Mouse (Mus musculus): ENCODE measurements around the gene Prrg3. TPM values are rescaled to one million over a fixed set of nuclear protein-coding genes. Genes with fewer than 3 reads are reported as not detected.

The Prrg3 gene
- polyA plus RNA-seq (2014; fragmentation: Nextera tagmentation; extraction: Ambion mirVana): 12.0 and 13.9 TPM in 2 replicates

DNA sequence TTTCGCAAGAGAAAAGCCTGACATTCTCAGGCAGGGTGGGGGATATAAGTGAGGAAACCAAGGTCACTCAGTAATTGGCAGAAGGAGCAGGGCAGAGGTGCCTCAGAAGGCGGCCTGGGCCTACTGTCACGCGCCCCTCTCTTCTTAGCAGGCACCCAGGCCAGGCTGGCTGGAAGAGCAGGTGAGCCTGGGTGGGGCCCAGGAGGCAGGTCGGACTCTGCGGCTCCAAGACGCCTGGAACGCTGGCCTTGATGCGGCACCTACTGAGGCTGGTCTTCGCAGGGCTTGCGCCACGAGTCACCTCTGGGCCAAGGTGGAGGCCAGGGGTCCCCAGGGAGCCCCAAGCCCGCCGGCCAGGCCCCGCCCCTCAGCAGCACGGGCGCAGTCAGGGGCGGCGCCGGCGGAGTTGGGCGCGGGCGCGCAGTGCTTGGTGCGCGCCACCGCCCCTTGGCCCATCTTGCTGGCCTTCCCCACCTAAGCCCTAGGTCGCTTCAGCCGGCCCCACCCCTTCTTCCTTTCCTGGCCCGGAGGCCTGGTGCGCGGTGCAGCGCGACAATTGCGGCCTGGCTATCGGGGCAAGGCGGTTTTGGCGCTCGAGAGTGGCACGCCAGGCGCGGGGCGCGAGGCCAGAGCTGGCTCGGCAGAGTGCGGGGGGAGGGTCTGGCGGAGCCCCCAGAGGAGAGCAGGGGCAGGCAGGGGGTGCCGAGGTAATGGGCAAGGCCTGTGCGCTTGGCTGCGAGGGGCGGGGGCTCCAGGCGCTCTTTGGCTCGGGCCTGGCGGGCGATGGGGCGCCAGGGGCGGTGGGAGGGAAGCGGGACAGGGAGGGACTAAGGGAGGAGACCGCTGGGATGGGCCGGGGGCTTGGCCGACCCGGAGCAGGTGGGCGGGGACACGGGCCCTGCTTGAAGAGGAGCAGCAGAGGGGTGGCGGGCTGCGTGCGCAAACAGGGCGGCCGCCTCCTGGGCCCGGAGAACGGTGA, at the start of gene Prrg3:
Gene Prrg3 (plus strand): TSS at position 552 of the 979 bp plus-strand sequence.
- 0 out of 2 replicates have a peak within 1 kb of the TSS, but pooled peaks have one; percentile 21 for H3K27ac ChIP-seq (ENCODE audit: low read length)

DNA sequence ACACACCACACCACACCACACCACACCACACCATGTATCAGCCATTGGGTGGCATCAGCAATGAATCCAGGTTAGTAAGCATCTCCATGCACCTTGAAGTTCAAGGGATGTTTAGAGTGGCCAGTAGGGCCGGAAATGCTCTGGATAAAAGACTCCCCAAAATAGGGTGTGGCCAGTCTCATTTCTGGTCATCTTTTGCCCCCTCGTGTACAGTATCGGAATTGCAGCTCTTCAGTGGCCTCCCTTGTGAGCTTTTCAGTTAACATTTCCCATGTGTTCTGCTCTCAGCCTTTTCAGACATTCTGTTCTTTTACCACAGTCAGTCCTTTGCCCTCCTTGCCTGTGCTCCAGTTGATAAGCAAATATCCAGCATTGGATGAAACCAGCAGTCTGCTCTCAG, 15.8 kb upstream of the Prrg3 start:
- H3K9me3 ChIP-seq (ENCODE audit: control insufficient read depth, low read depth, low read length): no peaks in the 10 kb centered on the region
- H3K36me3 ChIP-seq (ENCODE audit: control insufficient read depth, insufficient read depth, low read length): no peaks in the 10 kb centered on the region
- no peak overlapping the region for H3K4me3 ChIP-seq (ENCODE audit: low read depth, low read length)
- WGBS: 13% methylated on average over 3 of the region's 3 CpGs
- H3K9ac ChIP-seq (replicated peaks; ENCODE audit: low read depth, low read length): no peak overlapping the region
- no peaks in the 10 kb centered on the region for H3K27me3 ChIP-seq (ENCODE audit: control insufficient read depth, insufficient read depth, low read length)
- no peak for ATAC-seq (ENCODE audit: insufficient number of reproducible peaks, insufficient read depth, low FRiP score, low read depth)
- no peak overlapping the region for H3K27ac ChIP-seq (ENCODE audit: low read length)
- no peaks in the 10 kb centered on the region for H3K4me1 ChIP-seq (ENCODE audit: control insufficient read depth, insufficient read depth, low read length)
- H3K4me2 ChIP-seq (replicated peaks; ENCODE audit: low read depth, low read length): no peak overlapping the region

More for the DNA sequence above, at the start of gene Prrg3:
- no peaks in the 10 kb centered on the region for H3K9me3 ChIP-seq (ENCODE audit: control insufficient read depth, low read depth, low read length)
- no peaks in the 10 kb centered on the region for H3K27me3 ChIP-seq (ENCODE audit: control insufficient read depth, insufficient read depth, low read length)
- peak within 1 kb of the TSS; percentile 38; the same call in 1 of the 2 replicates for H3K9ac ChIP-seq (replicated peaks; ENCODE audit: low read depth, low read length)
- H3K36me3 ChIP-seq (ENCODE audit: control insufficient read depth, insufficient read depth, low read length): no peaks in the 10 kb centered on the region
- no peaks in the 10 kb centered on the region for H3K4me1 ChIP-seq (ENCODE audit: control insufficient read depth, insufficient read depth, low read length)
- peak within 1 kb of the TSS; percentile 49 for H3K4me2 ChIP-seq (replicated peaks; ENCODE audit: low read depth, low read length)
- 29% methylated on average over 65 of the region's 72 CpGs for WGBS
- ATAC-seq (ENCODE audit: insufficient number of reproducible peaks, insufficient read depth, low FRiP score, low read depth): peak; percentile 93
- peak within 1 kb of the TSS; percentile 42 for H3K4me3 ChIP-seq (ENCODE audit: low read depth, low read length)

DNA sequence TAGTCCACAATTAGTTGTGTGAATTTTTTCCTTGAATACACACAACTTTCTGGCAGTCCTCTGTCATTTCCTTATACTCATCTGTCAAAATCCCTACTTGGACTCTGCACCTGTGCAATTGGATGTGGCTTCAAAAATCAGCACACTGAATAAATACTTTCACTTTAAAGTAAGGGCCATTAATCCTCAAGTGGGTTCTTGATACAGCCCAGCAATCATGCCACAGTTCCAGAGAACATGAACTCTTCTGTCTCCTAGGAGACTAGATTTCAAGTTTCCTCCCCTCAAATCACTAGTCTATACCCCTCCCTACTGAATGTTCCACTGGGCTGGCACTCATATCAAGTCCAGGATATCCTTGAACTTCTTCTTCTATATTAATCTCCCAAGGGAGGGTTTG, 4.1 kb upstream of the Prrg3 start:
- Histone ChIP-seq H3K27ac (ENCODE audit: low read length) (no peak overlapping the region), H3K9me3 (ENCODE audit: control insufficient read depth, low read depth, low read length) (no peaks in the 10 kb centered on the region), H3K27me3 (ENCODE audit: control insufficient read depth, insufficient read depth, low read length) (no peaks in the 10 kb centered on the region), H3K4me3 (ENCODE audit: low read depth, low read length) (no peak overlapping the region), H3K36me3 (ENCODE audit: control insufficient read depth, insufficient read depth, low read length) (no peaks in the 10 kb centered on the region), H3K9ac (replicated peaks; ENCODE audit: low read depth, low read length) (no peak overlapping the region), H3K4me2 (replicated peaks; ENCODE audit: low read depth, low read length) (no peak overlapping the region), H3K4me1 (ENCODE audit: control insufficient read depth, insufficient read depth, low read length) (no peaks in the 10 kb centered on the region)
- no peak for ATAC-seq (ENCODE audit: insufficient number of reproducible peaks, insufficient read depth, low FRiP score, low read depth)

DNA sequence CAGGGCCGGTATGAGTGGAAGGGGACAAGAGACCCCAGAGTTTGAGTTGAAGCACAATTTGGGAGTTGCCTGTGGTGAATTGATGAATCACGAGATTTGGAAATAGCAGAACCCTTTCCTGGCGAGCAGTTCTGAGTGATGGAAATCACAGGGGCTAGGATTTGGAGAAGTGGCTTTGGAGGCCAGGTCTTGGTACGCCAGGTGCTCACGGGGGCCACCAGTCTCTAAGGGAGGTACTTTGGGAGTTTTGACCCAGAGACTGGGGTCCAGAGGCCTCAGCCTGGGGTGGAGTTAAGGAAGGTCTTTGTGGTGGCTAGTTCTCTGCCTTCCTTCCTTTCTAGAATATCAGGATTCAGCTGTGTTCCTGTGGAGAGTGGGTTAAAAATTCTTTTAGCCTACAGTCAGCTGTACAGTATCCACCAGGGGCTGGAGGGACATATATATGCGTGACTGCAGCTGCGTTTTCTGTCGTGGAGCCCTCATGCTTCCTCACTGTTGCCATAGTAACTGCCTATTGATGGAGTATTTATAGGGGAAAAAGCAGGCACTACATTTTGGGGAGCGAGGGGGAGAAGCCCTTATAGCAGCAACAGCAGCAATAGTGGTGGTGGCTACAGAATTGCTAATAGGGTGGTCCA, 970 bp downstream of the Prrg3 start:
- no peaks in the 10 kb centered on the region for H3K27me3 ChIP-seq (ENCODE audit: control insufficient read depth, insufficient read depth, low read length)
- no peaks in the 10 kb centered on the region for H3K36me3 ChIP-seq (ENCODE audit: control insufficient read depth, insufficient read depth, low read length)
- no peak overlapping the region for H3K27ac ChIP-seq (ENCODE audit: low read length)
- H3K4me2 ChIP-seq (replicated peaks; ENCODE audit: low read depth, low read length): peak overlapping the region; percentile 49
- peak overlapping the region; percentile 38; the same call in 1 of the 2 replicates for H3K9ac ChIP-seq (replicated peaks; ENCODE audit: low read depth, low read length)
- ATAC-seq (ENCODE audit: insufficient number of reproducible peaks, insufficient read depth, low FRiP score, low read depth): no peak
- peak overlapping the region; percentile 42 for H3K4me3 ChIP-seq (ENCODE audit: low read depth, low read length)
- no peaks in the 10 kb centered on the region for H3K4me1 ChIP-seq (ENCODE audit: control insufficient read depth, insufficient read depth, low read length)
- 29% methylated on average over 9 of the region's 9 CpGs for WGBS
- H3K9me3 ChIP-seq (ENCODE audit: control insufficient read depth, low read depth, low read length): no peaks in the 10 kb centered on the region

DNA sequence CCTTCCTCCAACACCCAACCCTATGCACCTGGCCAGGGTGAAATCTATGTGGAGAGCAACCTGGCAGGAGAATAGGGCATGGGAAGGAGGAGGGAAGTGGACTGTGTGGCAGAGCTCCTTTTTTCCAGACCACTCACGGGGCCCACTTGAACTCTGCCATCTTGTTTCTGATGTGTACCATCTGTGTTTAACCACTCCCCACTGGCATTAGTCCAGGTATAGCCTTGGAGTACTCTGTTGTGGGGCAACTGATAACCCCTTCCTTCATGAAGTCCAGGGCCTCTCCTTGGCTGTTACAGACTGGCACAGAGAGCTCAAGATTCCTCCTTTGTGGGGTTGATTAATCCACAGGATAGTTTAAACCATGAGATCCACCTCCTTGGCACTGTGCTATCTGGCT, 5.8 kb downstream of the Prrg3 start:
- no peak for ATAC-seq (ENCODE audit: insufficient number of reproducible peaks, insufficient read depth, low FRiP score, low read depth)

DNA sequence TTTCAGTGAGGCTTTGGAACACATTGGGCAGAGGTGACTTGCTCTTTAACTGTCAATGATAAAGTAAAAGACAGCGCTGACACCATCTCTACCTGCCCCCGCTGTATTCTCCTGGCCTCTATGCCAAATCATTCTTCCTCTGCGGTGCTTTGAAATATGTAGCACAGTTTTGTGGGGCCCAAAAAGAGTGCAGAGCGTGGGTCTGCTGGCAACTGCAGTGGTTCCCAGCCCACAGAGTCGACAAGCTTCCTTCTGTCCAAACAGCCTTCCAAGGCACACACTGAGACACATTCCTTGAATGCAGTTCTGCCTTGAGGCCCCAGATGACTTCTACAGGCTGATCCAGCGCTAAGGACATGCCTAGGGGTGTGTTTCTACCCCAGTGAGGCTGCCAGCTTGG, 6.4 kb downstream of the Prrg3 start:
- Histone ChIP-seq H3K9me3 (ENCODE audit: control insufficient read depth, low read depth, low read length) (no peaks in the 10 kb centered on the region), H3K36me3 (ENCODE audit: control insufficient read depth, insufficient read depth, low read length) (no peaks in the 10 kb centered on the region), H3K4me1 (ENCODE audit: control insufficient read depth, insufficient read depth, low read length) (no peaks in the 10 kb centered on the region), H3K27me3 (ENCODE audit: control insufficient read depth, insufficient read depth, low read length) (no peaks in the 10 kb centered on the region), H3K4me3 (ENCODE audit: low read depth, low read length) (no peak overlapping the region), H3K9ac (replicated peaks; ENCODE audit: low read depth, low read length) (no peak overlapping the region), H3K4me2 (replicated peaks; ENCODE audit: low read depth, low read length) (no peak overlapping the region), H3K27ac (ENCODE audit: low read length) (no peak overlapping the region)
- no peak for ATAC-seq (ENCODE audit: insufficient number of reproducible peaks, insufficient read depth, low FRiP score, low read depth)
- 77% methylated on average over 6 of the region's 6 CpGs for WGBS

More for the DNA sequence above, 5.8 kb downstream of the Prrg3 start:
- Histone ChIP-seq H3K4me2 (replicated peaks; ENCODE audit: low read depth, low read length) (no peak overlapping the region), H3K36me3 (ENCODE audit: control insufficient read depth, insufficient read depth, low read length) (no peaks in the 10 kb centered on the region), H3K9me3 (ENCODE audit: control insufficient read depth, low read depth, low read length) (no peaks in the 10 kb centered on the region), H3K4me3 (ENCODE audit: low read depth, low read length) (no peak overlapping the region), H3K4me1 (ENCODE audit: control insufficient read depth, insufficient read depth, low read length) (no peaks in the 10 kb centered on the region), H3K9ac (replicated peaks; ENCODE audit: low read depth, low read length) (no peak overlapping the region), H3K27me3 (ENCODE audit: control insufficient read depth, insufficient read depth, low read length) (no peaks in the 10 kb centered on the region), H3K27ac (ENCODE audit: low read length) (no peak overlapping the region)
- WGBS: 100% methylated on average over 1 of the region's 1 CpGs

DNA sequence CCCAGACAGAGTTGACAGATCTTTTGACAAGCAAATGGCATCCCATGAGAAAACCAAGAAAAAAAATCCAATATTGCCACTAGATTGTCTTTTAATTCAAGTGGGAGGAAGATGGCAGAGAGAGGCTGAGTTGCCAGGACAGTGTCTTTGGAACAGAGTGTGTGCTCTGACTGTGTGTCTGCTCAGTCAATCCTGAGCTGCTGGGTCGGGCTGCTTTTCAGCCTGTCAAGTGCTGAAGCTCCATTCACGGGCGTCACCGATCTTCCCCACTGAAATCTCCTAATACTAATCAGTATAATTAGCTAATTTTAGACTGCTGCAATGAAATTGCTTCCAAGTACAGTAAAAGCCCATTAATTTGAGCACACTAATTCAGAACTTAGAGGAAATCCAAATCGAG, 8.9 kb downstream of the Prrg3 start:
- H3K9ac ChIP-seq (replicated peaks; ENCODE audit: low read depth, low read length): no peak overlapping the region
- H3K27me3 ChIP-seq (ENCODE audit: control insufficient read depth, insufficient read depth, low read length): no peaks in the 10 kb centered on the region
- H3K4me3 ChIP-seq (ENCODE audit: low read depth, low read length): no peak overlapping the region
- no peaks in the 10 kb centered on the region for H3K9me3 ChIP-seq (ENCODE audit: control insufficient read depth, low read depth, low read length)
- H3K27ac ChIP-seq (ENCODE audit: low read length): no peak overlapping the region
- 65% methylated on average over 5 of the region's 5 CpGs for WGBS
- ATAC-seq (ENCODE audit: insufficient number of reproducible peaks, insufficient read depth, low FRiP score, low read depth): no peak
- H3K36me3 ChIP-seq (ENCODE audit: control insufficient read depth, insufficient read depth, low read length): no peaks in the 10 kb centered on the region
- H3K4me1 ChIP-seq (ENCODE audit: control insufficient read depth, insufficient read depth, low read length): no peaks in the 10 kb centered on the region
- H3K4me2 ChIP-seq (replicated peaks; ENCODE audit: low read depth, low read length): no peak overlapping the region

DNA sequence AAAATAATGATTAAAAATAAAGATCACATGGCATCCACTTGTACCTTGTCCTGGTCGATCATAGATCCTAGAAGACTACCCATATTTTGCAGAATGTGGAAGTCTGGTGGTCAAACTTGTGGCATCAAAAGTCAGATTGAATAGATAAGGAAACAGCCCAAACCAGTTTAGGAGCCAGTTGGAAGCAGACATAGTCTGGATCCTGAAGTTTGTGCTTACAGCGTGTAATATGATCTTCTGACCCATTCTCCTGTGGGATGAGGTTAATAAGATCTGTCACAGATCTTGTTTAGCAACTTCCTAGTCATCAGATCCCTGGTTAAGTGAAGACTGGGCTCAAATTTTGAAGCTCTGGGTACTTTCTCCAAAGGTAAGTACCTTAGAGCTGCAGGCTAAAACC, 10.3 kb downstream of the Prrg3 start, which contains the start of gene Fate1:
Gene Fate1 (plus strand): TSS at position 301 of the 400 bp plus-strand sequence.
- no peak within 1 kb of the TSS for H3K4me3 ChIP-seq (ENCODE audit: low read depth, low read length)
- no peak for ATAC-seq (ENCODE audit: insufficient number of reproducible peaks, insufficient read depth, low FRiP score, low read depth)
- no peak within 1 kb of the TSS for H3K4me2 ChIP-seq (replicated peaks; ENCODE audit: low read depth, low read length)
- no peaks in the 10 kb centered on the region for H3K4me1 ChIP-seq (ENCODE audit: control insufficient read depth, insufficient read depth, low read length)
- no peak within 1 kb of the TSS for H3K9ac ChIP-seq (replicated peaks; ENCODE audit: low read depth, low read length)
- no peaks in the 10 kb centered on the region for H3K27me3 ChIP-seq (ENCODE audit: control insufficient read depth, insufficient read depth, low read length)
- no peaks in the 10 kb centered on the region for H3K9me3 ChIP-seq (ENCODE audit: control insufficient read depth, low read depth, low read length)
- H3K36me3 ChIP-seq (ENCODE audit: control insufficient read depth, insufficient read depth, low read length): no peaks in the 10 kb centered on the region
- 62% methylated on average over 2 of the region's 2 CpGs for WGBS
- H3K27ac ChIP-seq (ENCODE audit: low read length): no peak within 1 kb of the TSS
